Mouse (Mus musculus): ENCODE measurements around the gene Glt8d2. TPM values are rescaled to one million over a fixed set of nuclear protein-coding genes. Genes with fewer than 3 reads are reported as not detected.
A peak's percentile ranks its signal among the peaks of the same experiment; 100 is the strongest.

The Glt8d2 gene
- 3.4 and 5.2 TPM in 2 replicates for polyA plus RNA-seq (2016; fragmentation: Nextera tagmentation; extraction: Ambion mirVana)

DNA sequence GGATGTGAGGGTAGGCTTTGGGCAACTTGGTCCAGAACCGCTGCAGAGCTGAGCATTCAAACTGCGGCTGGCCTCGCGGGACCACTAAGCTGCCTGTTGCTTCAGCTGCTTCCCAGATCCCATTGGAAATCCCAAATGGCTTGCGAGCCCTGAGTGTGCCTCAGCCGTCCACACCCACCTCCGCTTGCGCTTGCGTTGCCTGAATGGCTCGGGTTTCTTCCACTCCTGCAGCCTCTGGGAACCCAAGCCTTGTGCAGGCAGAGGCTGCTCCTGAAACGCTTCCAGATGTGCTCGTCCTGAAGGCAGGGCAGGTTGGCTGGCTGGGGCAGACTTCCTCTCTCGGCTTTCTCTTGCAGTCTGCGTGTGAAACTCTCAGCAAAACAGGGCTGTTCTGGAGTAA is at the start of gene Glt8d2:
Gene Glt8d2, minus strand, starts transcription at position 157 of the 400 bp plus-strand sequence.
- H3K27me3 ChIP-seq (replicated peaks; ENCODE audit: low read depth, poor library complexity, severe bottlenecking) = no peaks in the 10 kb centered on the region; the same call in 1 of the 2 replicates
- peak; percentile 91 for DNase-seq (ENCODE audit: low spot score)
- H3K4me3 ChIP-seq = peak within 1 kb of the TSS; percentile 44
- WGBS = 3% methylated on average over 14 of the region's 14 CpGs
- no peaks in the 10 kb centered on the region for H3K36me3 ChIP-seq (replicated peaks)
- H3K4me1 ChIP-seq = peaks cover 19% of the 10 kb centered on the region
- H3K9me3 ChIP-seq = no peaks in the 10 kb centered on the region
- H3K27ac ChIP-seq (replicated peaks) = peak within 1 kb of the TSS; percentile 85

DNA sequence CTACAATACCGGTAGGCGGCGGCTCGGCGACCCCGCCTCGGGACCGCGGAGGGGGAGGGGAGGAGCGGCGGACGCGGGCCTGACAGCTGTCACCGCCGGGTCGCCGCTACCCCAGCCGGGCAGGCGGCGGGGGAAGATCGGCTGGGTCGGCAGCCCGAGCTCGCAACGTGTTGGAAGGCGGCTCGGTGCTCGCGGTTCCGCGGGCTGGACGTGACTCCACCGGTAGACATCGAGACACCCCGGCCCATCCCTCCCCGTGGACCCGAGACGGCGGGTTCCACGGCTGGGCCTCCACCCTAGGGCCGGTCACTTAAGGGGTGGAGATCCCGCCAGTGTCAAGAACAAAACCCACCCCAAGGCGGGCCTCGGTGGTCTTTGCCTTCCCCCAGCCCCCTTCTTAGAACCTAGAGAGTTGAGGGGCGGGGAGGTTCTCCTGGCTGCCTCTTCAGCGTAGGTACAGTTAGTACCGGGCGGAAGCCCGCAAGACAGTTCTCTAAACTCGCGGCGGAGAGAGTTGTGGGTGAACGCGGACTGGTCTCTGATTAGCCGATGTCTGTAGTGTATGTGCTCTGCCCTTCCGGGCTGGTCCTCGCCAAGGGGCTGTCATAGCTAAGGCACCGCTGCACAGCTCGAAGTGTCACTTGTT is 9.0 kb upstream of the Glt8d2 start:
- under 1% methylated on average over 59 of the region's 59 CpGs for WGBS

DNA sequence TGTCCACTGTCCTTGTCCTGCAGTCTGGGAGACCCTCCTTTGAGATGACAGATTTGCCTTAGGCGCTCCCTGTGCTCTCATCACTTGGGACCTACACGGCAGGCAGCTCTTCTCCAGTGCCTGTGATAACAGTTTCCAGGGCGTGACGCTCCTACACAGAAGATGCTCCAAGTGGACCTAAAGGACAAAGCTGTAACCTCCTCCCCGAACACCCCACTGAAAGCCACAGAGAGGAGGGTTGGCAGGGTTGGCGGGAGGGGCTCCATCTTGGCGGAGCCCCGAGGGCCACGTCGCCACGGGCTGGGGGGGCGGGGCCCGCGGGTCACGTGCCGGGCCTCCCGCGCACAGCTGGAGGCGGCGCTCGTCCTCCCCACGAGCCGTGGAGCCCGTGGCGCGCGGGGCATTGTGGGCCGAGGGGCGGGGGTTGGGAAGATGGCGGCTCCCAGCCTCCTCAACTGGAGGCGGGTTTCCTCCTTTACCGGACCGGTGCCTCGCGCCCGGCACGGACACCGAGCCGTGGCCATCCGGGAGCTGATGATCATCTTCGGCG is 8.3 kb upstream of the Glt8d2 start:
- H3K9me3 ChIP-seq = no peaks in the 10 kb centered on the region
- H3K27me3 ChIP-seq (replicated peaks; ENCODE audit: low read depth, poor library complexity, severe bottlenecking) = no peaks in the 10 kb centered on the region
- peak overlapping the region; percentile 71 for H3K4me3 ChIP-seq
- peaks cover 18% of the 10 kb centered on the region for H3K36me3 ChIP-seq (replicated peaks)
- H3K27ac ChIP-seq (replicated peaks) = peak overlapping the region; percentile 88
- 1% methylated on average over 42 of the region's 42 CpGs for WGBS
- H3K4me1 ChIP-seq = peaks cover 26% of the 10 kb centered on the region
- DNase-seq (ENCODE audit: low spot score) = peak; percentile 92

More for the DNA sequence above, 9.0 kb upstream of the Glt8d2 start:
- Histone ChIP-seq H3K27ac (replicated peaks) (peak overlapping the region; percentile 88), H3K27me3 (replicated peaks; ENCODE audit: low read depth, poor library complexity, severe bottlenecking) (no peaks in the 10 kb centered on the region), H3K4me3 (peak overlapping the region; percentile 71), H3K36me3 (replicated peaks) (peaks cover 22% of the 10 kb centered on the region), H3K4me1 (peaks cover 26% of the 10 kb centered on the region), H3K9me3 (no peaks in the 10 kb centered on the region)
- DNase-seq (ENCODE audit: low spot score) = peak; percentile 35

DNA sequence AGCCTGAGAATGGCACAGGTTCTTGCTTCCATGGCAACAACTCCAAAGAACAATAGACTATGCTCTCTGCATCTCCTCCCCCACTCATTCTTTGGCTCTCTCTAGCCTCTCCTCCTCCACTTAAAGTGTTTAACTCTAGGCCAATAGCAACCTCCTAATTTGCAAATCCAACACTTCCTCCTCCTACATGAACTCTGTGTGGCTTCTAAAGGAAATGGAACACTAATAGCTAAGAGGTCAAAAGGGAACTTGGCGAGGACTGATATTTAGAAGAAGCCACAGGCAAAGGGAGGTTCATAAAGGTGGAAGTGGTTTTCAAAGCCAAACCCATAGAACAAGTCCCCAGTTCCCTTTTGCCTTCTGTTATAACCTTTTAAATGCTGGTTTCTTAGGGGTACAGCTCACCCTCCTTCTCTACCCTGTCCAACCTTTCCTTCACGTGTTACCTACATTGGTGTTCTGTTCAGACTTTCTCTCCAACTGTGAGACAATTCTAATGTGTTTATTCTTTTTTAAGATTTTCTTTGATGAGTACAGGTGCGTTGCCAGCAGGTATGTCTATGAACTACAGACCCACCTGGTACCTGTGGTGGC is 7.0 kb upstream of the Glt8d2 start:
- DNase-seq (ENCODE audit: low spot score) = no peak
- H3K9me3 ChIP-seq = no peaks in the 10 kb centered on the region
- no peak overlapping the region for H3K27ac ChIP-seq (replicated peaks)
- peaks cover 11% of the 10 kb centered on the region for H3K36me3 ChIP-seq (replicated peaks)
- no peaks in the 10 kb centered on the region for H3K27me3 ChIP-seq (replicated peaks; ENCODE audit: low read depth, poor library complexity, severe bottlenecking)
- no peak overlapping the region for H3K4me3 ChIP-seq
- peaks cover 26% of the 10 kb centered on the region for H3K4me1 ChIP-seq
- 77% methylated on average over 3 of the region's 3 CpGs for WGBS

DNA sequence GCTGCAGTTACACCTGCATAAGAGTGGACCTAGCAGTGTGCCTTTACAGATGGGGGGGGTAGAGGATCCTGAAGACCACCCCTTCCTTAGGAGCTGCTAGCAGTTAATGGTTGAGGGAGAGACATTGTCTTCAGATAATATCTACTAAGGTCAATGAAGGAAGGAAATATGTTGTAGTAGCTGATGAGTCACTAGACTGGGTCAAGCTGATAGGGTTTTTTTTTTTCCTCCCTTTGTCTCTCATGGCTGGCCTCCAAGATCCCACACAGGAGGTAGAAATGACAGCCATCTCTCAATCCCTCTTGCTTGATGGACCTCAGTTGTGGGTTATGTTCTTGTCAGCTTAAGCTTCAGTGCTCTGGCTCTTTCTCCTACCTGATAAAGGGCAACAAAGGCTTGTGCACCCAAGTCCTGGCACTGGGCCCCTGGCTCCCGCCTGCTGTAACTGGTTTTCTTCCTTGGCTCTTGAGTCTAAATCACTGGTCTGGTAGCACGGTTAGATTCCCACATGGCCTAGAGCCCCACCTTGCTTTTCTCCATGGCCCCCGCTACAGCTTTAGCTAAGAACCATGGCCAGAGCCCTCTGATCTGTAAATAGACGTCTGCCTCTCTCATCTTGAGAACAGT is 6.1 kb upstream of the Glt8d2 start:
- no peak overlapping the region for H3K4me3 ChIP-seq
- H3K27me3 ChIP-seq (replicated peaks; ENCODE audit: low read depth, poor library complexity, severe bottlenecking) = no peaks in the 10 kb centered on the region; the same call in 1 of the 2 replicates
- H3K9me3 ChIP-seq = no peaks in the 10 kb centered on the region
- 75% methylated on average over 4 of the region's 4 CpGs for WGBS
- no peak for DNase-seq (ENCODE audit: low spot score)
- H3K4me1 ChIP-seq = peaks cover 27% of the 10 kb centered on the region
- H3K36me3 ChIP-seq (replicated peaks) = peaks cover 5% of the 10 kb centered on the region; the same call in 1 of the 2 replicates
- no peak overlapping the region for H3K27ac ChIP-seq (replicated peaks)

DNA sequence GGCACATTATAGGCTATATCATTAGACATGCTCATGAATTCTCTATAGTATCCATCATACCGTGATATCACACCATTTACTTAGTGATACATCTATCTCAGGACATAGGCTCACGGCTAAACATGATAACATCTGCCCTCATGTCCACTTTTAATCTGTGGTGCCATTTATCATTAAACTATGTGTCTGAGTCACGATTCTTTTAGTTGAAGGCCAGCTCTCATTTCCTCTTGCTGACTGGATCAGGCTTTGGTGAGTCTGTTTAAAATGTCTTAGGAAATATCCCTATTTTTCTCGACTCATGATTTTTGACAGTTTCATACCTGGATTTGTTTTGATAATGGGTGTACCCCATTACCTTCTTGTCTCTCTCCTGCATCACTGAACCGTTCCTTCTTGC is 5.5 kb upstream of the Glt8d2 start, which contains the start of gene Hcfc2:
Gene Hcfc2, plus strand, starts transcription at position 205 of the 400 bp plus-strand sequence.
- WGBS = 86% methylated on average over 5 of the region's 5 CpGs
- Histone ChIP-seq H3K27me3 (replicated peaks; ENCODE audit: low read depth, poor library complexity, severe bottlenecking) (no peaks in the 10 kb centered on the region; the same call in 1 of the 2 replicates), H3K36me3 (replicated peaks) (no peaks in the 10 kb centered on the region), H3K4me3 (no peak within 1 kb of the TSS), H3K4me1 (peaks cover 34% of the 10 kb centered on the region), H3K27ac (replicated peaks) (no peak within 1 kb of the TSS), H3K9me3 (no peaks in the 10 kb centered on the region)
- no peak for DNase-seq (ENCODE audit: low spot score)

DNA sequence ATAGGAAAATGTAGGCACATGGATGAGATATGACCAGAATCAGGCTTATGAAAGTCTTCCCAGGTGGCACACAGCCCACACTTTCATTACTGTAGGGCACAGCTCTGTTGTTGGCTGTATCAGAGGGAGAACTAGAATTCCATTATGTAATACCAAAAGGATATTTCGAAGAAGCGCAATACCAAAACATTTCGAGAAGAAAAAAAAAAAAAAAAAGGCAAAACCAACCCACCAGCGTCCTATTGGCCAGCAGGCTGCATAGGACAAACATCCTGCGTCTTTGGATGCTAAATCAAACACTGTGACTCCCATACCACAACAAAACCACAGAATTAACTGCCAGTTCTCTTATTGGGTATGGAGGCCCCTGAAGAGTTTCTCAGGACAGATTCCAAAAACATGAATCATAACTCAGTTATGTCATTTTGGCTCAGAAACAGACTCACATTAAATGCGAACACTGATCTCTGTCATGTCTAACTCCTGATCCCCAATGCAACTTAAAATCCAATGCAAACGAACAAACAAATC is 704 bp downstream of the Glt8d2 start:
- 78% methylated on average over 7 of the region's 7 CpGs for WGBS
- Histone ChIP-seq H3K4me3 (peak overlapping the region; percentile 44), H3K27ac (replicated peaks) (peak overlapping the region; percentile 85)

DNA sequence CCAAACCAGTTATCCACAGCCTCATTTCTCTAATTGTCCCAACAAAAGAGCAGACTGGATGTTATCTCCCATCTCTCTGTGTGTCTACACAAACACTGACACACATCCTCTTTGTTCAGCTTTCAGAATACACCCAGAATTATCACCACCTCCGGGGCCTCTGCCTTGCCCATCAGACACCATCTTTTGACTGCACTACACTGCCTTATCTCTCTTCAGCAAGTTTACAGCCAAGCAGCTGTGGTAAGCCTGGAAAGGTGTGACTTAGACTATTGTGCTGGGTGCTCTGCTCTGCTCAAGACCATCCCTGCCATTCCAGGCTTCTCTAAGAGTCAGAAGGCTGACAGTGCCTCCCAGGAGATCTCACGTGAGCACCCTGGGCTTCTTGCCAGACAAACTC is 5.0 kb downstream of the Glt8d2 start:
- 77% methylated on average over 2 of the region's 2 CpGs for WGBS
- no peaks in the 10 kb centered on the region for H3K36me3 ChIP-seq (replicated peaks)
- H3K4me1 ChIP-seq = peaks cover 7% of the 10 kb centered on the region
- no peak overlapping the region for H3K4me3 ChIP-seq
- DNase-seq (ENCODE audit: low spot score) = no peak
- H3K9me3 ChIP-seq = no peaks in the 10 kb centered on the region
- no peak overlapping the region for H3K27ac ChIP-seq (replicated peaks)
- H3K27me3 ChIP-seq (replicated peaks; ENCODE audit: low read depth, poor library complexity, severe bottlenecking) = no peaks in the 10 kb centered on the region

More for the DNA sequence above, 704 bp downstream of the Glt8d2 start:
- H3K27me3 ChIP-seq (replicated peaks; ENCODE audit: low read depth, poor library complexity, severe bottlenecking) = no peaks in the 10 kb centered on the region; the same call in 1 of the 2 replicates
- H3K4me1 ChIP-seq = peaks cover 19% of the 10 kb centered on the region
- no peaks in the 10 kb centered on the region for H3K9me3 ChIP-seq
- no peaks in the 10 kb centered on the region for H3K36me3 ChIP-seq (replicated peaks)
- no peak for DNase-seq (ENCODE audit: low spot score)

DNA sequence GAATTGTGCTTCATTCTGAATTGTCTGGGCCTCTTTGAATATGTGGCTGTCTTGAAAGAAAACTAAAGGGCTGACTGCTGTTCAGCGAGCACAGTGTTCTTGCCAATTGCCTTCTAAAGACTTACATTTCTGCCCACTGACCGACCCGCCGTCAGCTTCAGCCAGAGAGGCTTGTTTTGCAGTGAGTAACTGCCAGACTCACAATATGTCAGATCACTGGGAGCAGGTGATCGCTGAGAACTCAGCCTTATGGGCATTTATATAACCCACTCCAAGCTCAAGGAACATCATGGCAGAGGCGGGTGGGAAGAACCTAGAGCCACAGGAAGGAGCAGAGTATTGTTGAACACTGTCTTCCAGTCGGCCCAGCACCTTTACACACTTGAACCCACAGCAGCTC is 8.8 kb downstream of the Glt8d2 start:
- H3K27me3 ChIP-seq (replicated peaks; ENCODE audit: low read depth, poor library complexity, severe bottlenecking) = no peaks in the 10 kb centered on the region
- no peak overlapping the region for H3K27ac ChIP-seq (replicated peaks)
- 88% methylated on average over 7 of the region's 7 CpGs for WGBS
- H3K36me3 ChIP-seq (replicated peaks) = no peaks in the 10 kb centered on the region
- no peak overlapping the region for H3K4me3 ChIP-seq
- H3K9me3 ChIP-seq = no peaks in the 10 kb centered on the region
- DNase-seq (ENCODE audit: low spot score) = no peak
- no peaks in the 10 kb centered on the region for H3K4me1 ChIP-seq

DNA sequence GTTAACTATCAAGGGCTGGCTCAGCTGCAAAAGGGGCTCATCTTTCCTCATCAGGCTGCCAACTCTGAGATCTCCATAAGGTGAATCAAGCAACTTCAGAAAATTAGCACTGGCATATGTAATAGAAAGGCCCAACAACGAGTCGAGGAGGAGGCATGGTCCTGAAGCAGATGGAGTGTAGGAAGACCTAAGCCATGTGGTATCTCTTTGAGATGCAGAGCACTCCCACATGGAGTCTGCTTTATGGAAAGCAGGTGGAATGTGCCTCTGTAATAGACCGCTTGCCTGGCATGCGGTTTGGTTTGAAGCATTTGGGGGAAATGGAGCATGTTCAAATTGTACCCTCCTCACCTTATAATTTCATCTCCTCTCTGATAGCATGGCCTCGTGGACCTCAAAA is 9.7 kb downstream of the Glt8d2 start:
- Histone ChIP-seq H3K4me1 (no peaks in the 10 kb centered on the region), H3K9me3 (no peaks in the 10 kb centered on the region), H3K36me3 (replicated peaks) (no peaks in the 10 kb centered on the region), H3K4me3 (no peak overlapping the region), H3K27me3 (replicated peaks; ENCODE audit: low read depth, poor library complexity, severe bottlenecking) (no peaks in the 10 kb centered on the region), H3K27ac (replicated peaks) (no peak overlapping the region)
- DNase-seq (ENCODE audit: low spot score) = no peak
- 86% methylated on average over 5 of the region's 5 CpGs for WGBS

DNA sequence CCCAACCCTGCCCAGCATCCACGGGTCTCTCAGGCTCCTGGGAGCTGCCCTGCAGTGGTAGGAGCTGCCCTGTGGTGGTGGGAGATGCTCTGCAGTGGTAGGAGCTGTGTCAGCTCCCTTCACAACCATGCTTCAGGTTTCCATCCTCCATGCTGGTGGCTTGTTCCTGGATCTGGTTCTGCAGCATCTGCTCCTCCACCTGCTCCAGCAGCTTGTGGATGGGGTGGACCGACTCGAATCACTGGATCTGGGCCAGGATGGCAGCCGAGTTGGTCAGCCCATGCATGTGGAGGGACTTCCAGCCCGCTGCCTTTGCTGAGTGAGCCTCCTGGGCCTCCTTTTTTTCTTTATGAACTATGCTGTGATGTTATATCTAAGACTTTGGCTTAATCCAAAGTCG is 13.5 kb downstream of the Glt8d2 start:
- Histone ChIP-seq H3K9me3 (no peaks in the 10 kb centered on the region), H3K4me3 (no peak overlapping the region), H3K27ac (replicated peaks) (no peak overlapping the region), H3K4me1 (no peaks in the 10 kb centered on the region), H3K36me3 (replicated peaks) (no peaks in the 10 kb centered on the region), H3K27me3 (replicated peaks; ENCODE audit: low read depth, poor library complexity, severe bottlenecking) (no peaks in the 10 kb centered on the region)
- 86% methylated on average over 6 of the region's 6 CpGs for WGBS
- DNase-seq (ENCODE audit: low spot score) = no peak

DNA sequence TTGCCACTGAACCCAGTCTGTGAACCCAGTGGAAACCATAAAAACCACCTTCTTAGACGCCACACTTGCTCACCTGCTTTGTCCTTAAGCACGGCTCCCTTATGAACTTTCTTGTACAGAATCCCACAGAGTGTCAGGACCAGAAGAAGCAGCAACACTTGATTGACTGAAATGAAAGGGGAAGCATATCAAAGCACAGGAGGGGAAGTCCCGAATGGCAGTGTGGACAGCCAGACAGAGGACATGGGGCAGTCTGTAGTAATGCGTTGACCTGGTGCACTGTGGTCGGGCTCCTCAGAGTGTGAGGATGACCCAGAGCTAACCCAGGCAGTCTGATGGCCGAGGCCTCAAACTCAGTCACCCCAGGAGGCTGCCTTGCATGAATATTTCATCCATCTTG is 20.2 kb downstream of the Glt8d2 start:
- no peak for DNase-seq (ENCODE audit: low spot score)
- WGBS = 81% methylated on average over 6 of the region's 6 CpGs
- Histone ChIP-seq H3K27ac (replicated peaks) (no peak overlapping the region), H3K27me3 (replicated peaks; ENCODE audit: low read depth, poor library complexity, severe bottlenecking) (no peaks in the 10 kb centered on the region), H3K9me3 (no peaks in the 10 kb centered on the region), H3K4me3 (no peak overlapping the region), H3K4me1 (peaks cover 7% of the 10 kb centered on the region), H3K36me3 (replicated peaks) (no peaks in the 10 kb centered on the region)
